Mouse (Mus musculus) heart, postnatal 0 days (tissue): ENCODE results near the gene Hipk4.

Experiments
- CTCF ChIP-seq: IDR thresholded peaks from 2 replicates; pipeline ENCODE4 v1.5.1; 2016; ENCODE audit warnings: antibody characterized with exemption, control low read depth, low read depth
- EP300 ChIP-seq: IDR thresholded peaks from 2 replicates; pipeline ENCODE4 v1.6.1; 2016; ENCODE audit warnings: antibody characterized with exemption, low read depth

DNA sequence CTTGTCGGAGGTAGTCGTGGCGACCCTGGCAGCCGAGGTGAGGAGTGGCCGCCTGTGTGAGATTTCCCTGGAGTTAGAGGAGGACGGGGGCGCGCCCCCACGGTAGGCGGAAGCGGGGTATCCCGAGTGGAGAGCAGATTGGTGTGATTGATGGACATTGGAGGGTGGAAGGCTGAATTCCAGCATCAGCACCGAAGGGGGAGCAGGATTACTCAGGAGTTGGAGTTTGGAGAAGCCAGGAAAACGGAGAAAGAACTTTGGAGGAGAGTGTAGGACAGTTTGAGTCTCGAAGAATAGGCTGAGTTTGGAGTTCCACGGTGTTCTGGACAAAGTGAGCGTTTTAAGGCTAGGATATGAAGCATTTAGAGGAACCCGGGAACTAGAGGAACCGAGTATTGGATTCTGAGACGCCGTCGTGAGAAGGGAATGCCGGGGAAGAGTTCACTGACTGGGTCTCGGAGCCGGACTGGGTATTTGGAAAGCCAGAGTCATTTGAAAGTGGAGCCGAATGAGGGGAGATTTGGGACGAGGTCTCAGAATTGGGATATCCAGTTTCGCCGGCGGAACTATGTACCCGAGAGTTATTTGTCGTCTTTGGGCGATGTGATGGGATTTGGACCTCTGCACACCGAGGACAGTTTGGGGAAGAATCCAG, 49.1 kb upstream of the Hipk4 start:
- no peak for TF ChIP-seq CTCF
- TF ChIP-seq EP300: no peak
